Mouse (Mus musculus) monocyte, adult 59 days (primary cell): ENCODE results near the gene D430042O09Rik. TPM values are rescaled to one million over a fixed set of nuclear protein-coding genes. Genes with fewer than 3 reads are reported as not detected.

Source experiments
- total RNA-seq, 2 experiments: library from RNA; stranded (reverse); gene quantifications; one replicate each; pipeline ENCODE4 v1.2.4; 2023

D430042O09Rik gene
- 10 to 100 TPM; 28.8 to 33.2 TPM for total RNA-seq

GRCm38 (mm10) chr7:125707593-125708022 lies at the start of gene D430042O09Rik, which contains the start of gene Gtf3c1:
D430042O09Rik (plus strand) TSS chr7:125707888.
Gtf3c1 (minus strand) TSS chr7:125707780.

Other genes with a start within 250 kb of the D430042O09Rik start
- gene Nsmce1, start 216.3 kb upstream of the D430042O09Rik start, total RNA-seq = 10 to 100 TPM; 13.0 to 15.2 TPM
- gene Il4ra, start 155.8 kb upstream of the D430042O09Rik start, total RNA-seq = 10 to 100 TPM; 76.1 to 77.2 TPM
- 10 to 100 TPM; 18.5 to 19.4 TPM for gene Il21r, start 104.5 kb upstream of the D430042O09Rik start, total RNA-seq
- 10 to 100 TPM; 45.2 to 45.5 TPM for gene Gtf3c1, start 108 bp upstream of the D430042O09Rik start, total RNA-seq